Mouse (Mus musculus) limb, embryonic 14.5 days (tissue): ENCODE results near the gene Smim6. TPM values are rescaled to one million over a fixed set of nuclear protein-coding genes. Genes with fewer than 3 reads are reported as not detected.

Experiments used
- ATAC-seq: fragments of 200-750 bp; cut with Nextera tagmentation; 2 replicates; pipeline ENCODE4 v1.8.0; 2017; ENCODE audit warnings: low read depth, moderate number of reproducible peaks, moderate TSS enrichment; ENCODE audit not compliant: low FRiP score
- DNase-seq: peaks from one replicate; pipeline ENCODE4 v3.0.0-alpha.2; 2015; ENCODE audit warnings: low spot score
- H3K27ac ChIP-seq: fragments of 300-500 bp; sonication (generic); replicated peaks from 2 replicates; pipeline ENCODE4 v1.5.1; 2014; ENCODE audit warnings: low read depth, mild to moderate bottlenecking, low read length, moderate library complexity, mixed read lengths
- H3K27me3 ChIP-seq: fragments of 300-500 bp; sonication (generic); 2 replicates; pipeline ENCODE4 v1.6.1; 2014; ENCODE audit warnings: low read length, mixed read lengths; ENCODE audit not compliant: control insufficient read depth, insufficient read depth
- H3K36me3 ChIP-seq: fragments of 300-500 bp; sonication (generic); 2 replicates; pipeline ENCODE4 v1.6.1; 2014; ENCODE audit warnings: mild to moderate bottlenecking, low read length, moderate library complexity, mixed read lengths; ENCODE audit not compliant: control insufficient read depth, insufficient read depth
- H3K4me1 ChIP-seq: fragments of 300-500 bp; sonication (generic); 2 replicates; pipeline ENCODE4 v1.6.1; 2014; ENCODE audit warnings: antibody characterized with exemption, low read length, mixed read lengths; ENCODE audit not compliant: control insufficient read depth, insufficient read depth
- H3K4me2 ChIP-seq: fragments of 300-500 bp; sonication (generic); replicated peaks from 2 replicates; pipeline ENCODE4 v1.6.1; 2014; ENCODE audit warnings: low read depth, mild to moderate bottlenecking, low read length, moderate library complexity; ENCODE audit not compliant: severe bottlenecking
- H3K4me3 ChIP-seq: fragments of 300-500 bp; sonication (generic); replicated peaks from 2 replicates; pipeline ENCODE4 v1.5.1; 2014; ENCODE audit warnings: low read length
- H3K9ac ChIP-seq: fragments of 300-500 bp; sonication (generic); 2 replicates; pipeline ENCODE4 v1.6.1; 2014; ENCODE audit warnings: mild to moderate bottlenecking, low read depth, low read length, moderate library complexity; ENCODE audit not compliant: severe bottlenecking
- H3K9me3 ChIP-seq: fragments of 300-500 bp; sonication (generic); 2 replicates; pipeline ENCODE4 v1.6.1; 2016; ENCODE audit warnings: low read length; ENCODE audit not compliant: control insufficient read depth
- POLR2A ChIP-seq: fragments of 200-500 bp; IDR thresholded peaks from 2 replicates; pipeline ENCODE4 v1.8.0; 2012; ENCODE audit warnings: inconsistent platforms, mild to moderate bottlenecking, moderate library complexity, borderline replicate concordance; ENCODE audit not compliant: insufficient read depth, insufficient read length; ENCODE audit errors: extremely low read depth
- WGBS: fragments of 180-500 bp; shearing (Covaris S2); extraction: QIAGEN DNeasy Blood & Tissue Kit; methylation state at CpG from one replicate; pipeline ENCODE4 v1.1.7; 2014; 5-methylcytosine and 5-hydroxymethylcytosine counted together
- polyA plus RNA-seq, 2 experiments: library from polyadenylated mRNA; depleted of rRNA in 1 of 2; stranded (reverse) in 1 of 2; unstranded in 1 of 2; fragments of >200 nt; fragmentation: Nextera tagmentation in 1 of 2; extraction: Ambion mirVana in 1 of 2; gene quantifications; 2 replicates each; pipeline versions ENCODE4 v1.2.1 to v1.2.3; 2012 to 2014

Gene Smim6
- polyA plus RNA-seq (2012; rRNA removed), result 0.52 and 0.77 TPM in 2 replicates
- polyA plus RNA-seq (2014; fragmentation: Nextera tagmentation; extraction: Ambion mirVana), result 0.83 and 0.89 TPM in 2 replicates

GRCm38 (mm10) chr11:115911632-115912376, at the start of gene Smim6:
Smim6 (plus strand) TSS chr11:115912017.
- no peak within 1 kb of the TSS for H3K4me2 ChIP-seq
- H3K27ac ChIP-seq, result 0 out of 2 replicates have a peak within 1 kb of the TSS, but pooled peaks have one; percentile 5
- H3K4me3 ChIP-seq, result no peak within 1 kb of the TSS
- H3K36me3 ChIP-seq, result peaks cover 24% of the 10 kb centered on the region
- H3K9ac ChIP-seq, result no peak within 1 kb of the TSS
- no peaks in the 10 kb centered on the region for H3K9me3 ChIP-seq
- DNase-seq (no peak), ATAC-seq (no peak)
- H3K27me3 ChIP-seq, result no peaks in the 10 kb centered on the region
- 80% methylated on average over 10 of the region's 11 CpGs for WGBS
- TF ChIP-seq POLR2A, result no peak
- H3K4me1 ChIP-seq, result no peaks in the 10 kb centered on the region

- H3K9me3 ChIP-seq, result no peaks in the 10 kb centered on the region
- no peaks in the 10 kb centered on the region for H3K36me3 ChIP-seq
- no peak overlapping the region for H3K27ac ChIP-seq
- TF ChIP-seq POLR2A, result no peak
- no peak overlapping the region for H3K4me3 ChIP-seq
- no peak overlapping the region for H3K4me2 ChIP-seq
- no peaks in the 10 kb centered on the region; the same call in 1 of the 2 replicates for H3K4me1 ChIP-seq
- 83% methylated on average over 8 of the region's 8 CpGs for WGBS
- H3K27me3 ChIP-seq, result peaks cover 28% of the 10 kb centered on the region
- no peak for DNase-seq
- no peak for ATAC-seq
- H3K9ac ChIP-seq, result no peak overlapping the region
Measured at GRCm38 (mm10) chr11:115863895-115864294, 47.9 kb upstream of the Smim6 start.

GRCm38 (mm10) chr11:115869393-115869792, 42.4 kb upstream of the Smim6 start:
- DNase-seq (no peak), ATAC-seq (no peak)
- no peaks in the 10 kb centered on the region for H3K27me3 ChIP-seq
- no peaks in the 10 kb centered on the region for H3K36me3 ChIP-seq
- H3K4me2 ChIP-seq, result no peak overlapping the region
- H3K27ac ChIP-seq, result no peak overlapping the region
- no peak for TF ChIP-seq POLR2A
- no peak overlapping the region for H3K4me3 ChIP-seq
- H3K9ac ChIP-seq, result no peak overlapping the region
- no peaks in the 10 kb centered on the region for H3K4me1 ChIP-seq
- H3K9me3 ChIP-seq, result no peaks in the 10 kb centered on the region
- 77% methylated on average over 8 of the region's 8 CpGs for WGBS

GRCm38 (mm10) chr11:115872437-115872836, 39.4 kb upstream of the Smim6 start:
- no peaks in the 10 kb centered on the region for H3K4me1 ChIP-seq
- DNase-seq (no peak), ATAC-seq (no peak)
- H3K9me3 ChIP-seq, result no peaks in the 10 kb centered on the region
- TF ChIP-seq POLR2A, result no peak
- H3K4me3 ChIP-seq, result no peak overlapping the region
- no peaks in the 10 kb centered on the region for H3K27me3 ChIP-seq
- H3K9ac ChIP-seq, result no peak overlapping the region
- H3K27ac ChIP-seq, result no peak overlapping the region
- WGBS, result 78% methylated on average over 4 of the region's 4 CpGs
- no peaks in the 10 kb centered on the region for H3K36me3 ChIP-seq
- no peak overlapping the region for H3K4me2 ChIP-seq

- DNase-seq (no peak), ATAC-seq (no peak)
- no peak for TF ChIP-seq POLR2A
- no peaks in the 10 kb centered on the region for H3K27me3 ChIP-seq
- WGBS, result 89% methylated on average over 3 of the region's 3 CpGs
- H3K27ac ChIP-seq, result no peak overlapping the region
- H3K4me3 ChIP-seq, result no peak overlapping the region
- no peaks in the 10 kb centered on the region for H3K4me1 ChIP-seq
- no peaks in the 10 kb centered on the region for H3K36me3 ChIP-seq
- no peak overlapping the region for H3K4me2 ChIP-seq
- no peak overlapping the region for H3K9ac ChIP-seq
- no peaks in the 10 kb centered on the region for H3K9me3 ChIP-seq
Measured at GRCm38 (mm10) chr11:115875935-115876334, 35.9 kb upstream of the Smim6 start.

- ATAC-seq, result no peak
- Histone ChIP-seq H3K36me3 (no peaks in the 10 kb centered on the region), H3K4me1 (no peaks in the 10 kb centered on the region), H3K27me3 (no peaks in the 10 kb centered on the region), H3K4me3 (no peak overlapping the region), H3K27ac (no peak overlapping the region), H3K4me2 (no peak overlapping the region), H3K9me3 (no peaks in the 10 kb centered on the region), H3K9ac (no peak overlapping the region)
- DNase-seq, result no peak
- WGBS, result 66% methylated on average over 5 of the region's 5 CpGs
- TF ChIP-seq POLR2A, result no peak
Measured at GRCm38 (mm10) chr11:115876438-115876837, 35.4 kb upstream of the Smim6 start.
